Mouse (Mus musculus): ENCODE results near the gene Trank1. TPM values are rescaled to one million over a fixed set of nuclear protein-coding genes. Genes with fewer than 3 reads are reported as not detected.

Gene Trank1
- total RNA-seq, 2 experiments from 2014 or later, result 159 to 197 TPM

- DNase-seq (ENCODE audit: extremely low spot score in 1 of 2, low spot score in 1 of 2), result no peak
Observed at GRCm38 (mm10) chr9:111412471-111413160, 101.1 kb downstream of the Trank1 start.

GRCm38 (mm10) chr9:111421862-111422261 lies 110.3 kb downstream of the Trank1 start:
- DNase-seq (ENCODE audit: extremely low spot score in 1 of 2, low spot score in 1 of 2), result no peak

GRCm38 (mm10) chr9:111422567-111422966 lies 111.0 kb downstream of the Trank1 start:
- DNase-seq (ENCODE audit: extremely low spot score in 1 of 2, low spot score in 1 of 2), result no peak

DNA sequence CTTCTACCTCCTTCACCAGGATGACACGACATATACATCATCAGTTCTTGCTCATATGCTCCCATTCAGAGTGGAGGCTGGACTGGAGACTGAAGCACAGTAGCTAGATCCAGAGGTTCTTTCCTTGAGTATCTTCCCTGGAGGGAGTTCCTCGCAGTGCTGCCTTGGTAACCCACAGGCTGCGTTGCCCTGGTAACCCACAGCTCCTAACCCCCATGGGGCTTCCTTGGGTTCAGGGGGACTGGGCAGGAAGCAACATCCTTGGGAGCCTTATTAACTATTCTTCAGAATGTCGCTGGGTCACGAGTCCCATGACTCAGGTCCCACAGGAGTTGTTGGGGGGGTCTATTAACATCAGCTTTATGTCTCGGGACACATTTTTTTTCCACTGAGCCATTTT lies 113.6 kb downstream of the Trank1 start:
- DNase-seq (ENCODE audit: extremely low spot score in 1 of 2, low spot score in 1 of 2), result no peak

GRCm38 (mm10) chr9:111425952-111426351 lies 114.4 kb downstream of the Trank1 start:
- no peak for DNase-seq (ENCODE audit: extremely low spot score in 1 of 2, low spot score in 1 of 2)

DNA sequence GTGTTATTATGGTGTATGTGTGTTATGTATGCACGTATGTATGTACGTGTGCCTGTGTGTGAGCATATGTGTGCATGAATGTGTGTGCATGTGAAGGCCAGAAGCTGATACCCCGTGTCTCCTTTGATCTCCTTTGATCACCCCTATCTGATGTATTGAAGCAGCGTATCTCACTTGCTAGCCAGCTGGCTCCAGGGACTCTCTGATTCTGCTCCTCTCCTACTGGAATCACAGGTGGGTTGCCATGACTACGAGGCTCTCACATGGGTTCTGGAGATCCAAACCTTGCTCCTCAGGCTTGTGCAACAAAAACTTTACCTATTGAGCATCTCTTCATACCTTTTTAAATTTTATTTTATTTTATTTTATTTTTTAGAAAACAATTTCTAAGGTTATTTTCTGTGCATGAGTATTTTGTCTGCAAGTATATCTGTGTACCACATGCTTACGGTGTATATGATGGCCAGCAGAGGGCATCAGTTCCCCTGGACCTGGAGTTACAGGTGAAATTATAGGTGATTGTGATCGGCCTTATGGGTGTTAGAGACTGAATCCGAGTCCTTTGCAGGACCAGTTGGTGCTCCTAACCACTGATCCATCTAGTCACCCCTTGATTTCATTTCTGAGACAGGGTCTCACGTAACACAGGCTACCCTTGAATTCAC lies 116.5 kb downstream of the Trank1 start:
- DNase-seq (ENCODE audit: extremely low spot score in 1 of 2, low spot score in 1 of 2), result no peak

DNA sequence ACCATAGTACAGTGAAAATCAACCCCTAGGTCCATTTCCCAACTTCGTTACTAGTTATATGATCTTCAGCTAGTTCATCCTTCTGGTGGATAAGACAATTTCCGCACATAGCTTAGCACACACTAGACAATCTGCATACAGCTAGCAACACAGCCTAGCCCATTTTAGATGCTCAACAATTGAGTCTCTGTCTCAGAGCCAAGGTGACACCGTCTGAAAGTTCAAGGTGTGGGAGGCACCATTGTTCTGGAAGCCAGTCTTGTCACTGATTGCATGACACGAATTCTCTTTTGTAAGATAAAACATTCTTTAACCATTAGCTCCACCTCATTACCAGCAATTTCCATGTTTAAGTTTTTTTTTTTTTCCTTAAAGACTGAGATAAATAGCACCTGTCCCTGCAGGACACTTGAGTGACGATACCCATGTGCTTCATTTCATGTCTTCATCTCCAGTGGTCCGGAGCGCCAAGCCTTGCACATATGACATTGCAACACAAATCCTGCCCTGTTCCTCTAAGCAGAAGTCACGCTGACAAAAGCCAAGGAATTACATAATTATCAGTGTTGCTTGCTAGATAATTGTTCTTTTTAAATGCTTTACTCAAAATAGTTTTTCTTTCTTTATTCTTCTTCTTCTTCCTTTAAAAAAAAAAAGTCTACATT lies 117.3 kb downstream of the Trank1 start:
- DNase-seq (ENCODE audit: extremely low spot score in 1 of 2, low spot score in 1 of 2), result no peak

- DNase-seq (ENCODE audit: extremely low spot score in 1 of 2, low spot score in 1 of 2), result no peak
Observed at GRCm38 (mm10) chr9:111429363-111429750, 117.8 kb downstream of the Trank1 start.

DNA sequence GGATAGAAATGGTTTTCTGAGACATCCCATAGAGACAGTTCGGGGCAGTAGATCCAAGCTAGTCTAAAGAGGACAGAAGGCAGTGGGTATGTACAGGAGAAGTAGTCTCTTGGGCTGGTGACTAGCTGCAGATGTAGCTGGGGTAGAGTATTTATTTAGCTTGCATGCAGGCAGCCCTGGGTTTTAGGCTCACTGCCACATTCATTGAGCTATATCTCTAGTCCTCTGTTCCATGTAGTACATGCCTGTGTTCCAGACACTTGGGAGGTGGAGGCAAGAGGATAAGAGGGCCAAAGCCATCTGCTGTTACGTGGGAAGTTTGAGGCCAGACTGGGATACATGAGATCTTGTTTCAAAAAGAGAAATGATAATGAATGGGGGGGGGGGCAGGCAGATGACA lies 123.9 kb downstream of the Trank1 start:
- DNase-seq (ENCODE audit: extremely low spot score in 1 of 2, low spot score in 1 of 2), result no peak

GRCm38 (mm10) chr9:111438904-111439835 lies 127.6 kb downstream of the Trank1 start, which contains the start of gene Dclk3:
Dclk3 (plus strand) TSS chr9:111439081.
- no peak for DNase-seq (ENCODE audit: extremely low spot score in 1 of 2, low spot score in 1 of 2)

GRCm38 (mm10) chr9:111439836-111440201 lies 128.3 kb downstream of the Trank1 start:
- DNase-seq (ENCODE audit: extremely low spot score in 1 of 2, low spot score in 1 of 2), result no peak

DNA sequence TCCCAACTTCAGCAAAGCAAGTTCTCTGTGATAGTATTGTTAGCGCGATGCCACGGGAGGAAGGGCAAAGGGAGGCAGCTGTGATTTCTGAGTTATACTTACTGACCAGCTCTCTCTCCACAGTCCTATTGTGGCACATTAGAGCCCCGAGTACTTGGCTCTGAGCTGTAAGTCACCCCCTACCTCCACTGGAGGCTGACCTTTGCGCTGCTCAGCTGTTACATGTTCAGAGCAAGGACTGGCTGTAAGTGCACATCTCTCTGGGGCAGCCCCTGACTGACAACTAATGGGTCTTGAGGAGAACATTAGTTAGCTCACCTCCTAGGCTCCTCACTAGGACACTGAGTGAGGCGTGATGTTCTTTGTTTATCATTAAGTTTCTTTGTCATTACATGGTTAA lies 128.9 kb downstream of the Trank1 start:
- no peak for DNase-seq (ENCODE audit: extremely low spot score in 1 of 2, low spot score in 1 of 2)

DNA sequence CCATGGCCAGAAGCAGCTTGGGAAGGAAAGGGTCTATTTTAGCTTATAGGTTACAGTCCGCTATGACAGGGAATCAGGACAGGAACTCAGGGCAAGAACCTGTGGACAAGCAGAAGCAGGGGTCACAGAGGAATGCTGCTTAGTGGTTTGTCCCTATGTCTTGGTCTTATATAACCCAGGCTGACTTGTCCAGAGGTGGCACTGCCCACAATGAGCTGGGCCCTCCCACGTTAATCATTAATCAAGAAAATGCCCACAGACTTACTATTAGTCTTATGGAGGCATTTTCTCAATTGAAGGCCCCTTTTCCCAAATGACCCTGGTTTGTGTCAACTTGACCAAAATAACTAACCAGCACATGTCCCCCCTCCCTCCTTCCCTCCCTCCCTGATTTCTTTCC lies 129.6 kb downstream of the Trank1 start:
- no peak for DNase-seq (ENCODE audit: extremely low spot score in 1 of 2, low spot score in 1 of 2)

Other genes starting within 250 kb of the Trank1 start
- gene Lrrfip2, start 194.1 kb upstream of the Trank1 start, total RNA-seq (2021), result 10 to 100 TPM; 29.7 to 37.0 TPM
- gene Mlh1, start 39.9 kb upstream of the Trank1 start, total RNA-seq (2021), result 10 to 100 TPM; 14.5 to 19.6 TPM
- 10 to 100 TPM; 75.0 to 75.5 TPM for gene Epm2aip1, start 39.8 kb upstream of the Trank1 start, total RNA-seq (2021)
- gene Dclk3, start 127.3 kb downstream of the Trank1 start, total RNA-seq (2021), result 10 to 100 TPM; 12.2 to 13.2 TPM